Mouse (Mus musculus) midbrain, postnatal 0 days (tissue): ENCODE data around the gene Pcbp3. TPM values are rescaled to one million over a fixed set of nuclear protein-coding genes. Genes with fewer than 3 reads are reported as not detected.

Experiments
- ATAC-seq: fragments of 200-750 bp; cut with Nextera tagmentation; 2 replicates; pipeline ENCODE4 v1.8.0; 2017; ENCODE audit warnings: moderate number of reproducible peaks, mild to moderate bottlenecking, moderate TSS enrichment, moderate library complexity; ENCODE audit not compliant: low FRiP score
- DNase-seq: peaks from one replicate; pipeline ENCODE4 v3.0.0-alpha.2; 2015; ENCODE audit warnings: low spot score
- H3K27ac ChIP-seq: fragments of 300-500 bp; sonication (generic); 2 replicates; pipeline ENCODE4 v1.5.1; 2014; ENCODE audit warnings: low read depth, mild to moderate bottlenecking, low read length, mixed read lengths
- H3K27me3 ChIP-seq: fragments of 300-500 bp; sonication (generic); 2 replicates; pipeline ENCODE4 v1.6.1; 2014; ENCODE audit warnings: low read length, control low read depth, mixed read lengths; ENCODE audit not compliant: insufficient read depth
- H3K36me3 ChIP-seq: fragments of 300-500 bp; sonication (generic); 2 replicates; pipeline ENCODE4 v1.6.1; 2014; ENCODE audit warnings: low read length, control low read depth, mixed read lengths; ENCODE audit not compliant: insufficient read depth
- H3K4me1 ChIP-seq: fragments of 300-500 bp; sonication (generic); 2 replicates; pipeline ENCODE4 v1.6.1; 2014; ENCODE audit warnings: mild to moderate bottlenecking, control low read depth, antibody characterized with exemption, low read length, mixed read lengths; ENCODE audit not compliant: insufficient read depth
- H3K4me2 ChIP-seq: fragments of 300-500 bp; sonication (generic); 2 replicates; pipeline ENCODE4 v1.6.1; 2014; ENCODE audit warnings: low read depth, mild to moderate bottlenecking, low read length, mixed read lengths; ENCODE audit not compliant: poor library complexity, severe bottlenecking
- H3K4me3 ChIP-seq: fragments of 300-500 bp; sonication (generic); 2 replicates; pipeline ENCODE4 v1.5.1; 2014; ENCODE audit warnings: low read depth, mild to moderate bottlenecking, low read length, moderate library complexity
- H3K9ac ChIP-seq: fragments of 300-500 bp; sonication (generic); replicated peaks from 2 replicates; pipeline ENCODE4 v1.6.1; 2014; ENCODE audit warnings: mild to moderate bottlenecking, low read length, moderate library complexity, mixed read lengths; ENCODE audit not compliant: poor library complexity, severe bottlenecking
- H3K9me3 ChIP-seq: fragments of 300-500 bp; sonication (generic); 2 replicates; pipeline ENCODE4 v1.6.1; 2016; ENCODE audit warnings: low read length, control low read depth
- CTCF ChIP-seq: IDR thresholded peaks from 2 replicates; pipeline ENCODE4 v1.5.1; 2016; ENCODE audit warnings: antibody characterized with exemption, mild to moderate bottlenecking
- WGBS: fragments of 180-500 bp; shearing (Covaris S2); extraction: QIAGEN DNeasy Blood & Tissue Kit; methylation state at CpG from one replicate; pipeline ENCODE4 v1.1.7; 2014; 5-methylcytosine and 5-hydroxymethylcytosine counted together
- polyA plus RNA-seq: library from polyadenylated mRNA; unstranded; fragments of >200 nt; fragmentation: Nextera tagmentation; extraction: Ambion mirVana; gene quantifications from 2 replicates; pipeline ENCODE4 v1.2.1, GENCODE M21; 2015
- total RNA-seq: library from RNA; depleted of rRNA; stranded (reverse); fragments of >200 nt; gene quantifications from 2 replicates; pipeline ENCODE4 v1.2.3, GENCODE M21; 2014

Gene Pcbp3
- total and polyA plus RNA-seq, 2 experiments from 2014 or later, result 52.4 to 74.4 TPM

DNA sequence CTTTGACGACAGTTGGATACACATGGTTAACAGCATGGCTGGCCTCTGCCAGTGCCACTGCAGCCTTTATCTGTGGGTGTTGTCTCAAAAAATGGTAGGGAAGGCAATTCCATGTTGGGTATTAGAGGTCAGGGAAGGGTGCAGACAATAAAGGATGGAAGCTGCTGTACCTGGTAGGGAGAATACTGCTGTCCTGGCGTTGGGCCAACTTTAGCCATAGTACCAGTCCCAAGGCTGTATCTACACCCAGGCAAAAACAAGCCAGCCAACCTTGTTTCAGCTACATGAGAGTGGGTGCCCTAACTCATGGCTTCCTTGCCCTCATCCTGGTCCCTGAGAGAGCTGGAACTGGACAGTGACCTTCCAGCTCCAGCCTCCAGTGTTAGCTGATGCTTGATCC is 103.8 kb downstream of the Pcbp3 start:
- no peak for TF ChIP-seq CTCF
- 89% methylated on average over 2 of the region's 2 CpGs for WGBS
- no peak overlapping the region for H3K4me2 ChIP-seq
- no peak overlapping the region for H3K4me3 ChIP-seq
- no peaks in the 10 kb centered on the region for H3K9me3 ChIP-seq
- no peaks in the 10 kb centered on the region for H3K4me1 ChIP-seq
- no peak for ATAC-seq
- H3K27me3 ChIP-seq, result no peaks in the 10 kb centered on the region
- no peak overlapping the region for H3K9ac ChIP-seq
- no peak for DNase-seq
- H3K27ac ChIP-seq, result no peak overlapping the region
- no peaks in the 10 kb centered on the region for H3K36me3 ChIP-seq

- H3K27ac ChIP-seq, result no peak overlapping the region
- no peaks in the 10 kb centered on the region for H3K36me3 ChIP-seq
- H3K4me2 ChIP-seq, result no peak overlapping the region
- no peaks in the 10 kb centered on the region for H3K9me3 ChIP-seq
- H3K4me1 ChIP-seq, result no peaks in the 10 kb centered on the region
- 93% methylated on average over 5 of the region's 5 CpGs for WGBS
- no peak overlapping the region for H3K9ac ChIP-seq
- ATAC-seq, result no peak
- TF ChIP-seq CTCF, result no peak
- no peaks in the 10 kb centered on the region for H3K27me3 ChIP-seq
- no peak overlapping the region for H3K4me3 ChIP-seq
- DNase-seq, result no peak
Measured at GRCm38 (mm10) chr10:76846480-76846879, 115.2 kb downstream of the Pcbp3 start.

DNA sequence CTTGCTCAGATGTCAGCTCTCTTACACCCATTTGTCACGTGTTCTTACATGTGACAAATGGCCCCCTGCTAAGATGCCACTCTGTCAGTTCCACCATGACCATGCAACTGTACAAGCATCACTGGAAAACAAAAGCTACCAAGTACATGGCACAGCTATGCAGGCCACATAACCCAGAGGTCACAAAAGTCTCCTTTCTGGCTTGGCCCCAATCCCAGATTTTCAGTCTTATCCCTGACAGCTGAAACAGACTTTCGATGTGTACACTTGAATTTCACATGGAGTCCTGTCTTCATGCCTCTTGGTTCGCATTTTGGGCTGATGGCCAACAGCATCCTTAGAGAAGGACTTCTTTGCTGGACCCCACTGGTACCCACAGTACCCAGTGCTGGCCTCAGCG is 116.8 kb downstream of the Pcbp3 start:
- no peak for ATAC-seq
- Histone ChIP-seq H3K36me3 (no peaks in the 10 kb centered on the region), H3K4me3 (no peak overlapping the region), H3K9me3 (no peaks in the 10 kb centered on the region), H3K27me3 (no peaks in the 10 kb centered on the region), H3K4me1 (no peaks in the 10 kb centered on the region), H3K4me2 (no peak overlapping the region), H3K27ac (no peak overlapping the region), H3K9ac (no peak overlapping the region)
- WGBS, result 70% methylated on average over 4 of the region's 4 CpGs
- TF ChIP-seq CTCF, result no peak
- DNase-seq, result no peak

- ATAC-seq (no peak), DNase-seq (no peak)
- Histone ChIP-seq H3K36me3 (no peaks in the 10 kb centered on the region), H3K9ac (no peak overlapping the region), H3K27me3 (no peaks in the 10 kb centered on the region), H3K27ac (no peak overlapping the region), H3K9me3 (no peaks in the 10 kb centered on the region), H3K4me2 (no peak overlapping the region), H3K4me1 (no peaks in the 10 kb centered on the region), H3K4me3 (no peak overlapping the region)
- WGBS, result 67% methylated on average over 3 of the region's 3 CpGs
- TF ChIP-seq CTCF, result no peak
Measured at GRCm38 (mm10) chr10:76844365-76844764, 117.3 kb downstream of the Pcbp3 start.

DNA sequence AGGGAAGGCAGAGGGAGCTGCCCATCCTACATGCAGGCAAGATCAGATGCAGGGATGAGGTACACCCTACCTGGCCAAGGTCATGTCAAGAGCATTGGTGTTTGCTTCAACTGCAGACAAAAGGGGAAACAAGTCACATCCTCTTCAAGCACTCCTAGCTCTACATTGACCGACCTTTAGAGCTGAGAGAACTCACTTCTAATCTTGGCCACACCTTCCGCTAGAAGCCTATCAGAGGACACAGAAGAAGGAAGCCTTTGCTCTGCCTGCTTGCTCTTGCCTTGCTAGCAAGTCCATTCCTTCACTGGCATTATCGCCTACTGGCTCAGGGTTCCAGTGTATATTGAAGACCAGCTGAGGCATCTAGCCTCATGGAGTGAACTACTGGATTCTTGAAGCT is 119.6 kb downstream of the Pcbp3 start:
- Histone ChIP-seq H3K27ac (no peak overlapping the region), H3K4me1 (no peaks in the 10 kb centered on the region), H3K9me3 (no peaks in the 10 kb centered on the region), H3K9ac (no peak overlapping the region), H3K36me3 (no peaks in the 10 kb centered on the region), H3K4me3 (no peak overlapping the region), H3K27me3 (no peaks in the 10 kb centered on the region), H3K4me2 (no peak overlapping the region)
- ATAC-seq (no peak), DNase-seq (no peak)
- WGBS, result 100% methylated on average over 3 of the region's 3 CpGs
- no peak for TF ChIP-seq CTCF

- 93% methylated on average over 1 of the region's 1 CpGs for WGBS
- no peak overlapping the region for H3K4me3 ChIP-seq
- ATAC-seq, result no peak
Measured at GRCm38 (mm10) chr10:76841220-76841619, 120.5 kb downstream of the Pcbp3 start.

More at GRCm38 (mm10) chr10:76841220-76841619, 120.5 kb downstream of the Pcbp3 start:
- Histone ChIP-seq H3K9ac (no peak overlapping the region), H3K4me1 (no peaks in the 10 kb centered on the region), H3K36me3 (no peaks in the 10 kb centered on the region), H3K27ac (no peak overlapping the region), H3K27me3 (no peaks in the 10 kb centered on the region), H3K4me2 (no peak overlapping the region), H3K9me3 (no peaks in the 10 kb centered on the region)
- TF ChIP-seq CTCF, result no peak
- no peak for DNase-seq
